Mouse (Mus musculus): ENCODE data around the gene Pgbd5. TPM values are rescaled to one million over a fixed set of nuclear protein-coding genes. Genes with fewer than 3 reads are reported as not detected.

Pgbd5 gene
- polyA plus RNA-seq, 1 experiment: 0.16 TPM

- H3K36me3 ChIP-seq (ENCODE audit: control insufficient read depth, insufficient read depth, low read length): no peaks in the 10 kb centered on the region
- TF ChIP-seq CTCF (IDR thresholded peaks at IDR 0.05; ENCODE audit: extremely low read depth, insufficient read depth, insufficient read length, insufficient replicate concordance) (no peak), POLR2A (IDR thresholded peaks at IDR 0.05; ENCODE audit: low read depth, low read length) (no peak)
- H3K4me1 ChIP-seq (ENCODE audit: control insufficient read depth, insufficient read depth, insufficient read length): no peaks in the 10 kb centered on the region
- WGBS: 74% methylated on average over 4 of the region's 4 CpGs
- H3K27me3 ChIP-seq (ENCODE audit: control insufficient read depth, insufficient read depth, low read length): no peaks in the 10 kb centered on the region
- H3K27ac ChIP-seq (ENCODE audit: insufficient read depth, low read length): no peak overlapping the region
- DNase-seq (ENCODE audit: low read depth in 1 of 2, low spot score in 2 of 2): no peak
- H3K4me3 ChIP-seq (ENCODE audit: extremely low read depth, insufficient read depth, insufficient read length): no peak overlapping the region
Observed at GRCm38 (mm10) chr8:124393927-124394326, 45.5 kb downstream of the Pgbd5 start.

GRCm38 (mm10) chr8:124393013-124393412 lies 46.4 kb downstream of the Pgbd5 start:
- Histone ChIP-seq H3K4me3 (ENCODE audit: extremely low read depth, insufficient read depth, insufficient read length) (no peak overlapping the region), H3K27ac (ENCODE audit: insufficient read depth, low read length) (no peak overlapping the region), H3K36me3 (ENCODE audit: control insufficient read depth, insufficient read depth, low read length) (no peaks in the 10 kb centered on the region), H3K27me3 (ENCODE audit: control insufficient read depth, insufficient read depth, low read length) (no peaks in the 10 kb centered on the region), H3K4me1 (ENCODE audit: control insufficient read depth, insufficient read depth, insufficient read length) (no peaks in the 10 kb centered on the region)
- DNase-seq (ENCODE audit: low read depth in 1 of 2, low spot score in 2 of 2): no peak
- WGBS: 81% methylated on average over 5 of the region's 5 CpGs
- TF ChIP-seq CTCF (IDR thresholded peaks at IDR 0.05; ENCODE audit: extremely low read depth, insufficient read depth, insufficient read length, insufficient replicate concordance): no peak
- TF ChIP-seq POLR2A (IDR thresholded peaks at IDR 0.05; ENCODE audit: low read depth, low read length): no peak

- no peak overlapping the region for H3K4me3 ChIP-seq (ENCODE audit: extremely low read depth, insufficient read depth, insufficient read length)
- TF ChIP-seq CTCF (IDR thresholded peaks at IDR 0.05; ENCODE audit: extremely low read depth, insufficient read depth, insufficient read length, insufficient replicate concordance) (no peak), POLR2A (IDR thresholded peaks at IDR 0.05; ENCODE audit: low read depth, low read length) (no peak)
- H3K36me3 ChIP-seq (ENCODE audit: control insufficient read depth, insufficient read depth, low read length): no peaks in the 10 kb centered on the region
- no peak for DNase-seq (ENCODE audit: low read depth in 1 of 2, low spot score in 2 of 2)
- WGBS: 68% methylated on average over 10 of the region's 10 CpGs
- no peaks in the 10 kb centered on the region for H3K27me3 ChIP-seq (ENCODE audit: control insufficient read depth, insufficient read depth, low read length)
- no peak overlapping the region for H3K27ac ChIP-seq (ENCODE audit: insufficient read depth, low read length)
- no peaks in the 10 kb centered on the region for H3K4me1 ChIP-seq (ENCODE audit: control insufficient read depth, insufficient read depth, insufficient read length)
Observed at GRCm38 (mm10) chr8:124392271-124393012, 47.0 kb downstream of the Pgbd5 start.

GRCm38 (mm10) chr8:124391191-124391590 lies 48.3 kb downstream of the Pgbd5 start:
- H3K4me1 ChIP-seq (ENCODE audit: control insufficient read depth, insufficient read depth, insufficient read length): no peaks in the 10 kb centered on the region
- no peaks in the 10 kb centered on the region for H3K36me3 ChIP-seq (ENCODE audit: control insufficient read depth, insufficient read depth, low read length)
- WGBS: 89% methylated on average over 7 of the region's 7 CpGs
- no peak for TF ChIP-seq POLR2A (IDR thresholded peaks at IDR 0.05; ENCODE audit: low read depth, low read length)
- no peak for TF ChIP-seq CTCF (IDR thresholded peaks at IDR 0.05; ENCODE audit: extremely low read depth, insufficient read depth, insufficient read length, insufficient replicate concordance)
- H3K27ac ChIP-seq (ENCODE audit: insufficient read depth, low read length): no peak overlapping the region
- DNase-seq (ENCODE audit: low read depth in 1 of 2, low spot score in 2 of 2): no peak
- no peak overlapping the region for H3K4me3 ChIP-seq (ENCODE audit: extremely low read depth, insufficient read depth, insufficient read length)
- no peaks in the 10 kb centered on the region for H3K27me3 ChIP-seq (ENCODE audit: control insufficient read depth, insufficient read depth, low read length)

GRCm38 (mm10) chr8:124389495-124389894 lies 50.0 kb downstream of the Pgbd5 start:
- H3K36me3 ChIP-seq (ENCODE audit: control insufficient read depth, insufficient read depth, low read length): no peaks in the 10 kb centered on the region
- H3K27ac ChIP-seq (ENCODE audit: insufficient read depth, low read length): no peak overlapping the region
- no peak for DNase-seq (ENCODE audit: low read depth in 1 of 2, low spot score in 2 of 2)
- 87% methylated on average over 11 of the region's 11 CpGs for WGBS
- no peak overlapping the region for H3K4me3 ChIP-seq (ENCODE audit: extremely low read depth, insufficient read depth, insufficient read length)
- H3K27me3 ChIP-seq (ENCODE audit: control insufficient read depth, insufficient read depth, low read length): no peaks in the 10 kb centered on the region
- H3K4me1 ChIP-seq (ENCODE audit: control insufficient read depth, insufficient read depth, insufficient read length): no peaks in the 10 kb centered on the region
- no peak for TF ChIP-seq CTCF (IDR thresholded peaks at IDR 0.05; ENCODE audit: extremely low read depth, insufficient read depth, insufficient read length, insufficient replicate concordance)

GRCm38 (mm10) chr8:124386225-124386899 lies 53.1 kb downstream of the Pgbd5 start:
- H3K36me3 ChIP-seq (ENCODE audit: control insufficient read depth, insufficient read depth, low read length): no peaks in the 10 kb centered on the region
- DNase-seq (ENCODE audit: low read depth in 1 of 2, low spot score in 2 of 2): no peak
- no peak overlapping the region for H3K4me3 ChIP-seq (ENCODE audit: extremely low read depth, insufficient read depth, insufficient read length)
- WGBS: 76% methylated on average over 23 of the region's 23 CpGs
- H3K4me1 ChIP-seq (ENCODE audit: control insufficient read depth, insufficient read depth, insufficient read length): no peaks in the 10 kb centered on the region
- H3K27me3 ChIP-seq (ENCODE audit: control insufficient read depth, insufficient read depth, low read length): no peaks in the 10 kb centered on the region
- H3K27ac ChIP-seq (ENCODE audit: insufficient read depth, low read length): no peak overlapping the region
- TF ChIP-seq CTCF (IDR thresholded peaks at IDR 0.05; ENCODE audit: extremely low read depth, insufficient read depth, insufficient read length, insufficient replicate concordance) (no peak), POLR2A (IDR thresholded peaks at IDR 0.05; ENCODE audit: low read depth, low read length) (no peak)

GRCm38 (mm10) chr8:124384336-124384735 lies 55.1 kb downstream of the Pgbd5 start:
- 92% methylated on average over 19 of the region's 19 CpGs for WGBS
- Histone ChIP-seq H3K36me3 (ENCODE audit: control insufficient read depth, insufficient read depth, low read length) (no peaks in the 10 kb centered on the region), H3K4me3 (ENCODE audit: extremely low read depth, insufficient read depth, insufficient read length) (no peak overlapping the region), H3K4me1 (ENCODE audit: control insufficient read depth, insufficient read depth, insufficient read length) (no peaks in the 10 kb centered on the region), H3K27ac (ENCODE audit: insufficient read depth, low read length) (no peak overlapping the region), H3K27me3 (ENCODE audit: control insufficient read depth, insufficient read depth, low read length) (no peaks in the 10 kb centered on the region)
- no peak for DNase-seq (ENCODE audit: low read depth in 1 of 2, low spot score in 2 of 2)
- TF ChIP-seq POLR2A (IDR thresholded peaks at IDR 0.05; ENCODE audit: low read depth, low read length) (no peak), CTCF (IDR thresholded peaks at IDR 0.05; ENCODE audit: extremely low read depth, insufficient read depth, insufficient read length, insufficient replicate concordance) (no peak)

Measured in spleen, adult 2 months (tissue).